Mouse (Mus musculus): ENCODE results near the gene Slc19a3.

DNA sequence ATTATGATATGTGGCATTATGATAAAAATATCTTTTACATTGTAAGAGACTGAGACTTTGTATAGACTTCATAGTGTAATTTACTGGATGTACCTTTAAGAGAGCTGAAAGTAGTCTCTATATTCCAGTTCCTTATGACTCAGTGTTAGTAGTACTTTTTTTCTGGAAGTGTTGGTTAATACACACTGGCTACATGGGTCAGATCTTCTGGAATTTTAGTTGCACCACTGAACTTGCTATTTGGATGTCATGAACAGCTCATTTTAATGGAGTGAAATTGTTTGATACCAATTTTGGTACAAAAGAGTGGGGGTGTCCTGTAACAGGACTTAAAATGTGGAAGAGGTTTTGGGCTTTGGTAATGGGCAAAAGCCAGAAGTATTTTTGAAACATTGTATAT lies 60.4 kb downstream of the Slc19a3 start:
- TF ChIP-seq CTCF (IDR thresholded peaks at IDR 0.05; ENCODE audit: low read depth) (no peak), EP300 (IDR thresholded peaks at IDR 0.05; ENCODE audit: low read depth) (no peak)
